In genomic region chr6:94070702-94071101, GRCm38 (mm10) we compare ENCODE assay signal across 14 mouse cellular contexts.
DNase-seq lines count a peak whose midpoint lies in the region; ATAC-seq and TF ChIP-seq lines count a peak whose summit lies in the region.
"Had no signal": no experiment of that assay in that cellular context is flagged by ENCODE, and none has a peak within 500 bp of the region (broad histone marks: within the 10 kb centered on the region; RNA-seq: fewer than 3 reads in every experiment).

No protein-coding gene starts in this region.

- H3K9me3 ChIP-seq in forebrain, postnatal 0 days (ENCODE audit: low read length): no peaks in the 10 kb centered on the region
- no peaks in the 10 kb centered on the region for H3K9me3 ChIP-seq in forebrain, embryonic 12.5 days
- no peaks in the 10 kb centered on the region for H3K9me3 ChIP-seq in limb, embryonic 10.5 days (replicated peaks)
- H3K9me3 ChIP-seq: intestine, embryonic 15.5 days had no signal

- TF ChIP-seq CTCF in forebrain, postnatal 0 days (IDR thresholded peaks at IDR 0.05; ENCODE audit: low read depth): no peak
- TF ChIP-seq CTCF in brain, embryonic 14.5 days (IDR thresholded peaks at IDR 0.05; ENCODE audit: borderline replicate concordance, extremely low read depth, insufficient read depth, insufficient read length): no peak
- TF ChIP-seq CTCF in layer of hippocampus, adult 2 months (conservative IDR thresholded peaks at IDR 0.05): no peak

- H3K27ac ChIP-seq in forebrain, postnatal 0 days (ENCODE audit: low read depth, low read length): no peak overlapping the region
- H3K27ac ChIP-seq in forebrain, embryonic 12.5 days: no peak overlapping the region
- 0 out of 2 replicates have a peak overlapping the region, but pooled peaks have one; percentile 18 for H3K27ac ChIP-seq in layer of hippocampus, adult 2 months
- H3K27ac ChIP-seq in limb, embryonic 10.5 days: peak overlapping the region; percentile 14; the same call in 1 of the 2 replicates
- H3K27ac ChIP-seq: intestine, embryonic 15.5 days had no signal

- peak; percentile 82 for ATAC-seq in forebrain, postnatal 0 days
- no peak for ATAC-seq in forebrain, embryonic 12.5 days (ENCODE audit: low FRiP score)
- ATAC-seq: intestine, embryonic 15.5 days had no signal

- no peak for TF ChIP-seq POLR2A in brain, embryonic 14.5 days (IDR thresholded peaks at IDR 0.05; ENCODE audit: borderline replicate concordance, extremely low read depth, insufficient read depth, insufficient read length, poor library complexity, severe bottlenecking)

- H3K9ac ChIP-seq in forebrain, postnatal 0 days: no peak overlapping the region
- H3K9ac ChIP-seq in forebrain, embryonic 12.5 days: no peak overlapping the region
- H3K9ac ChIP-seq: intestine, embryonic 15.5 days had no signal

- H3K36me3 ChIP-seq in forebrain, postnatal 0 days (ENCODE audit: insufficient read depth): no peaks in the 10 kb centered on the region
- H3K36me3 ChIP-seq in forebrain, embryonic 12.5 days (replicated peaks): no peaks in the 10 kb centered on the region
- no peaks in the 10 kb centered on the region for H3K36me3 ChIP-seq in limb, embryonic 10.5 days
- H3K36me3 ChIP-seq: intestine, embryonic 15.5 days had no signal

- no peaks in the 10 kb centered on the region; the same call in 1 of the 2 replicates for H3K4me1 ChIP-seq in forebrain, postnatal 0 days (ENCODE audit: insufficient read depth)
- peaks cover 13% of the 10 kb centered on the region for H3K4me1 ChIP-seq in forebrain, embryonic 12.5 days
- H3K4me1 ChIP-seq in limb, embryonic 10.5 days: peaks cover 72% of the 10 kb centered on the region
- H3K4me1 ChIP-seq: intestine, embryonic 15.5 days had no signal

- no peak overlapping the region for H3K4me3 ChIP-seq in forebrain, postnatal 0 days (ENCODE audit: low read depth, low read length)
- H3K4me3 ChIP-seq in forebrain, embryonic 12.5 days (replicated peaks): no peak overlapping the region
- no peak overlapping the region for H3K4me3 ChIP-seq in layer of hippocampus, adult 2 months
- H3K4me3 ChIP-seq in limb, embryonic 10.5 days: no peak overlapping the region
- H3K4me3 ChIP-seq: intestine, embryonic 15.5 days had no signal

- peak; percentile 76 for DNase-seq in forebrain, postnatal 0 days
- peak; percentile 61 for DNase-seq in brain, embryonic 14.5 days (ENCODE audit: low read depth)
- peak; percentile 36 to 48 for DNase-seq in layer of hippocampus, adult 2 months (ENCODE audit: low spot score in 2 of 2)
- no peak for DNase-seq in limb, embryonic 10.5 days (ENCODE audit: low spot score)
- DNase-seq in adrenal gland, postnatal 14 days: no peak
- DNase-seq in yolk sac, embryonic 10.5 days (ENCODE audit: low spot score): no peak
- no peak for DNase-seq in gastrocnemius, postnatal 14 days
- DNase-seq: adrenal gland, postnatal 25 days; cerebellum, adult 2 months; heart, postnatal 10 days; kidney, postnatal 25 days; thymus, postnatal 36 days had no signal

- 66% methylated on average over 3 of the region's 3 CpGs for whole genome bisulfite sequencing in forebrain, postnatal 0 days
- 80% methylated on average over 3 of the region's 3 CpGs for WGBS in forebrain, embryonic 12.5 days
- 58% methylated on average over 3 of the region's 3 CpGs for WGBS in limb, embryonic 10.5 days

- H3K4me2 ChIP-seq in forebrain, postnatal 0 days (ENCODE audit: low read depth): no peak overlapping the region
- no peak overlapping the region for H3K4me2 ChIP-seq in forebrain, embryonic 12.5 days
- H3K4me2 ChIP-seq: intestine, embryonic 15.5 days had no signal

- intact Hi-C loops in gastrocnemius, postnatal 14 days (cut with DNase I; ENCODE audit: low total_unique reads): no loop called here

- no peaks in the 10 kb centered on the region for H3K27me3 ChIP-seq in forebrain, postnatal 0 days (ENCODE audit: insufficient read depth, low read length)
- H3K27me3 ChIP-seq in forebrain, embryonic 12.5 days: no peaks in the 10 kb centered on the region
- no peaks in the 10 kb centered on the region for H3K27me3 ChIP-seq in limb, embryonic 10.5 days (ENCODE audit: low read depth, poor library complexity, severe bottlenecking)
- H3K27me3 ChIP-seq: intestine, embryonic 15.5 days had no signal

Comparison
In these comparisons a context has a peak if more than half of its experiments do, and no peak if none do; other contexts are left out.
1. DNase-seq: peak in forebrain, postnatal 0 days (single experiment), brain, embryonic 14.5 days (single experiment) and layer of hippocampus, adult 2 months (2 of 2); none in limb, embryonic 10.5 days (single experiment), adrenal gland, postnatal 14 days (single experiment), yolk sac, embryonic 10.5 days (single experiment) and gastrocnemius, postnatal 14 days (single experiment).
2. H3K27ac ChIP-seq: peak in layer of hippocampus, adult 2 months (single experiment) and limb, embryonic 10.5 days (single experiment); none in forebrain, postnatal 0 days (single experiment) and forebrain, embryonic 12.5 days (single experiment).